Mouse (Mus musculus): ENCODE results near the gene Ermap. TPM values are rescaled to one million over a fixed set of nuclear protein-coding genes. Genes with fewer than 3 reads are reported as not detected.

Gene Ermap
- total RNA-seq, 2 experiments from 2014 or later = 4.9 to 7.5 TPM

DNA sequence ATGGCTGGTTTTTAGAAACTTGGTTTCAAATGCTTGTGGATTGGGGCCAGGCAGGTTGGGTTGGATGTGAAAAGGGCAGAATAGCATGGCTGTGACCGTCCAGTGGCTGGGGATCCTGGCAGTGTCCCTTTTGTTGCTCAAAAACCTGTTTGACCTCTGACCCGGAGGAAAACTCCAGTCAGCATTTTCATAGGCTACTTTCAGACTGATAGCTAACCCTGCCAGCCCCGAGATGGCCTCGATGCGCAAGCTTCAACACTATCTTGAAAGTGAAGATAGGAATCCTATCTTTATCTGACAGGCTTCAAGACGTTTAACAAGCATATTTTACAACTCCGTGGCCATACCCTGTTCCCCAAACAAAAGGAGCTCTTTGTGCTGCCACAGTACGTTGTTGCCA, 52.5 kb downstream of the Ermap start:
- no peak for DNase-seq

DNA sequence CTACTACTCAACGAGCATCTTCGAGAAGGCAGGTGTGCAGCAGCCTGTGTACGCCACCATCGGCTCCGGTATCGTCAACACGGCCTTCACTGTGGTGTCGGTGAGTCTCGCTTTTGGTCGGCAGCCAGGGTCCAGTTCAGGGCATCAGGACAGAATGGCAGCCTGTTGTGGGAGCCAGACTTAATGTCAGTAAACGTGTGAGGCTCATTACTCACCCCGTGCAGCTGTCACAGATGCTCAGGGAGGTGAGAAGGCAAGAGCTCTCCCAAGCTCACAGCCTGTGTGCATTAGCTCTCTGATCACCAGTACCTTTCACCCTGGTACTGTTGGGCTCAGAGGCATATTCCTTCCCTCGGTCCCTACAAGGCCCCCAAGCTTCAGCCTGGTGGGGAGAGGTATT, 56.0 kb downstream of the Ermap start:
- no peak for DNase-seq

DNA sequence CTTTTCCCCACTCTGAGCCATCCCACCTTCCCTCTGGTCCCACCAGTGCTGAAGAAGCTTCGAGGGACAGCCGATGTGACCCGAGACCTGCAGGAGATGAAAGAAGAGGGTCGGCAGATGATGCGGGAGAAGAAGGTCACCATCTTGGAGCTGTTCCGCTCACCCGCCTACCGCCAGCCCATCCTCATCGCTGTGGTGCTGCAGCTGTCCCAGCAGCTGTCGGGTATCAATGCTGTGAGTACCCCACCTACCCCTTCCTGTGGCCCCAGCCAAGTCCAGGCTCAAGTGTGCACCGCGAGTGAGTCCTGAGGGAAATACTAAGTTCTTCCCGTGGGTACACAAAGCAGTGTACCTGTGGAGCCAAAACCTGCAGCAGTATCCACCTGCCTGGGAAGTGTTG, 56.5 kb downstream of the Ermap start:
- no peak for DNase-seq

DNA sequence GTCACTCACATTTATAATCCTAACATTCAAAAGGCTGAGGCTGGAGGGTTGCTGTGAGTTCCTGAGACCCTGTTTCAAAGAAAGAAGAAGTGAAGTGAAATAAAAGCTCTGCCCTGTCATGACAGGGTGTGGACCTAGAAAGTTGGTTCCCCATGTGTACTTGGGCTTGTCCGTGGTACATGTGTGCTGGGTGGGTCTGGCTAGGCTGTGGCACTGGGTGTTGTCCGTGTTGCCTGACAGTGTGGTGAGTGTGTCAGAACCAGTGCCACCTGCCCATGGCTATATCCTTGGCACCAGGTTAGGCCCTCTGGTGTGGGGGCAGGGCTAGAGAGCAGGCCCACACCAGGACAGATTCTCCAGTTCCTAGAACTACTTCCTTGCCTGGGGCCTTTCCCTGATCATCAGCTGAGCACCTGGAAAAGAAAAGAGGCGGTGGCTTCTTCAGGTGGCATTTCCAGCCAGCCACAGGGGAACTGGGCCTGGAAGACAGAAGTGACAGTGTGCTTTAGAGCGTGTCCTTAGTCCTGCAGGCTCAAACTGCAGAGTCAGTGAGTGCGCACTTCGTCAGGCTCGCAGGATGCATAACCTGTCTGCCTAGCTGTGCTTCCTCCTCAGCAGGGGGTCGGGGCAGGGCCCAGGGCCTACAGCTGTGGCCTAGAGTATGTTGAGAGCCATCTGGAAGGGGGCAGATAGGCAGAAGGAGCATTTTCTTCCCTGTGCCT, 58.5 kb downstream of the Ermap start:
- DNase-seq = no peak

DNA sequence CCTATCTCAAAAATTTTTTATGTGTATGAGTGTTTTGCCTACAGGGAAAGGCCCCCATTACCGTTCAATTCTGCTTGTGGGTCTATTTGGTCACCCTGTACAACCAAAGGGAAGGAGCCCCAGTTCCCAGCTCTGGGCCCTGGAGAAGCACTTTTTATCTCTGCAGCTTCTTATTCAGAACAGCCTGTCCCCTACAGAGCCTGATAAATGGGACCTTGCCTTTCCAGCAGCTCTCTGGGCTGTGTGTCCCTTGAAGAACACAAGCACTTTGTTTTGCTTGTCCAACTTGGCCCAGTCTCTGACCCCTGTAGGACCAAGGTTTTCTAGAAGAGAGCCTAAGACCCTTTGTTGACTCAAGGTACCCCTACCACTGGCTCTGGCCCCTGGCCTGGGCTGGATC, 60.7 kb downstream of the Ermap start:
- no peak for DNase-seq

DNA sequence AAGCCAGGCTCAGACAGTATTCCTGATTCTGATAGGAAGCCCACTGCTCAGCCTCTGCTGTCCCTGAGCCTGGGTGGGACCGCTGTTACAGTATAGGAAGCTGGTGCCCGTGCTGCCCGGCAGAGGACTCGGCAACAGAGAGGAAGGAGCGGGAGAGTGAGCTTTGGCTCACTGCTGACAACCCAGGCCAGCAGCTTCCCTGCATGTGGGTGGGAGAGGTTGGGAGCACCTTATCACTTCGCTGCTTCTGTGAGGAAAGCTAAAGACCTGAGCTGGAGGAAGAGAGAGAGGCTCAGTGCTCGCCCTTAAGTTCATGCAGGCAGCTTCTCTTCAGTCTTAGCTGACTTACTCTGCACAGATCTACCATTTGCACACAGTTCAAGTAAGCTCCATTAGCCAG, 61.3 kb downstream of the Ermap start:
- DNase-seq = no peak

DNA sequence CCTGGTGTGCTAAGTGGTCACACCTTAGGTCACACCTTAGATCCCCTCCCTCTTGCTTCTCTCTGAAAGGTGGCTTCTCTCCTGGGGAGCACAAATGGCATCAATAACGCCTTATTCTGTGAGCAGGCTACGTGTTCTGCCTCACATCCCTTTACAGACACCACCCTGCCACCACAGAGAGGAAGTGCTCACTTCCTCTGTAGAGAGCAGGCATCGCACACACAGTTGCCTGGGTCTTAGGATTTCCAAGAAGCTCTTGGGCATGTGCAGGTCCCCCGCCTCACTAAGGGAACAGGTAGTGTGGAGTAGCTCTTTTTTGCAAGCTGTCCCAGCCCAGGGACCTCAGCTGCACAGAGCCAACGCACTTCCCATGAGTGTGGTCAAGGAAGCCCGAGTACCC, 62.6 kb downstream of the Ermap start:
- no peak for DNase-seq

DNA sequence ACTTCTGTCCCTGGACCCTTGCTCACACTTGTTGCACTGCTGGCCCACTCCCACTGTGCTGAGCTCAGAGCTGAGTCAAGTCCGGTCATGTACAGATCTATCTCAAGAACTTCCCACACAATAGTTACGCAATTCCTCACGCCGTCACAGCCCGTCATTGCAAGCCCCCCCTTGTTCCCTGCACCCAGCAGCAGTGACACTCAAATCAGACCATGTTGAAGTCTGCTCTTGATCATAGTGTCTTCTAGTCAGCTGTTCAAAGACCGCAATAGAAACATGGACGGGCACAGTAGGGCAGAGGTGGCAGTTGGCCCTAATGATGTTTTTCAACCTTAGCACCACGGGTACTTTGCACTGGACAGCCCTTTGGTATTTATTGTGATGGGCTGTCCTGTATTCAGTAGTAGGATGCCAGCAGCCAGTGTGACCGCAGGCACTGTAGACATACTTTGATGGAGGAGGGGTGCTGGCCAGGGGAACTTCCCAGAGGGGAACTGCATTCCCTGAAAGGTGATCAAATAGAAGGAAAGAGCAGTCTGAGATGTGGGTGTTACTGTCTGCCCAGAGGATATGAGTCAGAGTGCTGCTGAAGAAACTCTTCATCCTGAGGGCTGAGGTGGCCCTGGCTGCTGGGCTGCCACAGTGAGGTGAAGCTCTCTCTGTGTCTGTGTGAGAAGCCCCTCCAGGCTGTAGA, 64.1 kb downstream of the Ermap start:
- DNase-seq = no peak

Small RNA genes lying within 50 kb of the gene (microRNA-seq; reads per million reads assigned to microRNA genes)
- not detected for gene Mir1957a

Other genes starting within 250 kb of the Ermap start
- under 1 TPM in 1 of 2 experiments, not detected in 1; 0.30 TPM for gene Lao1, start 228.4 kb downstream of the Ermap start, total RNA-seq (2021)
- 10 to 100 TPM in 1 of 2 experiments, 1 to 10 TPM in 1; 9.1 to 12.9 TPM for gene Slc2a1, start 81.3 kb downstream of the Ermap start, total RNA-seq (2021)
- 10 to 100 TPM; 13.5 to 15.9 TPM for gene Zfp691, start 15.8 kb downstream of the Ermap start, total RNA-seq (2021)
- gene Svbp, start 5.3 kb upstream of the Ermap start, total RNA-seq (2021) = 10 to 100 TPM; 24.6 to 27.8 TPM
- gene Tmem269, start 28.2 kb upstream of the Ermap start, total RNA-seq (2021) = under 1 TPM; 0.27 to 0.39 TPM
- gene AU022252, start 42.7 kb upstream of the Ermap start, total RNA-seq (2021) = 10 to 100 TPM; 24.9 to 25.6 TPM
- gene P3h1, start 42.9 kb upstream of the Ermap start, total RNA-seq (2021) = 10 to 100 TPM; 26.2 to 29.3 TPM
- gene Cldn19, start 65.4 kb upstream of the Ermap start, total RNA-seq (2021) = under 1 TPM; 0.54 to 0.64 TPM
- 100 to 1,000 TPM; 521 to 559 TPM for gene Ybx1, start 104.6 kb upstream of the Ermap start, total RNA-seq (2021)
- 10 to 100 TPM; 20.3 to 26.3 TPM for gene Ppih, start 130.5 kb upstream of the Ermap start, total RNA-seq (2021)
- gene Ccdc30, start 225.5 kb upstream of the Ermap start, total RNA-seq (2021) = 10 to 100 TPM in 1 of 2 experiments, 1 to 10 TPM in 1; 6.7 to 10.5 TPM
- gene Ppcs, start 232.4 kb upstream of the Ermap start, total RNA-seq (2021) = 10 to 100 TPM; 28.8 to 33.2 TPM
- gene Zmynd12, start 232.8 kb upstream of the Ermap start, total RNA-seq (2021) = 1 to 10 TPM; 1.9 to 2.6 TPM